Mouse (Mus musculus): ENCODE measurements around the gene Lingo2. TPM values are rescaled to one million over a fixed set of nuclear protein-coding genes. Genes with fewer than 3 reads are reported as not detected.
A peak's percentile ranks its signal among the peaks of the same experiment; 100 is the strongest.

Lingo2 gene
- polyA plus RNA-seq, 1 experiment from 2014 or later = 80.0 TPM

DNA sequence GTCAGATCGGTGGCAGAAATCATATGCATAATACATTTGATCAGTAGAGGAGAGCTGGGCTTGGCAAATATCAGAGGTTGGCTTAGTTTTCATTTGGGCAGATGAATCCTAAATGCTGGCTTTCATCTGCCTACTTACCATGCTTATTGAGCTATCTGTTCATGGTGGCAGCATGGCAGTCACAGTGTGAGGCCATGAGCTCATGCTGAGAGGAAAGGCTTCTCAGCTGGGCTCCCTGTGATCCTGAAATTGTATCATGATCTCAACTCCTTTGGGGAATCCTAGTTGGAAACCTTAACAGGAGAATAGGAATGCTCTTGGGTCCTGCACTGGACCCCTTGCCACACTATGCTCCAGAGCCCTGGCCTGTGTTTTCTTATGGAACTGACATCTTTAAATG is 1105.0 kb downstream of the Lingo2 start:
- 0 out of 2 replicates have a peak, but pooled peaks cover 7% of the 10 kb centered on the region for H3K4me1 ChIP-seq (replicated peaks; ENCODE audit: control insufficient read depth, insufficient read depth, low read length)
- no peak for ATAC-seq (ENCODE audit: low FRiP score)
- H3K36me3 ChIP-seq (replicated peaks; ENCODE audit: control insufficient read depth, insufficient read depth) = no peaks in the 10 kb centered on the region
- no peaks in the 10 kb centered on the region for H3K27me3 ChIP-seq (ENCODE audit: control insufficient read depth, insufficient read depth, low read length)
- H3K27ac ChIP-seq = no peak overlapping the region
- no peak for DNase-seq (ENCODE audit: low spot score)
- no peak overlapping the region for H3K9ac ChIP-seq
- no peak overlapping the region for H3K4me2 ChIP-seq (replicated peaks)
- 88% methylated on average over 1 of the region's 1 CpGs for WGBS
- H3K9me3 ChIP-seq (ENCODE audit: control insufficient read depth, low read length) = no peaks in the 10 kb centered on the region
- H3K4me3 ChIP-seq (replicated peaks; ENCODE audit: low read length) = no peak overlapping the region

DNA sequence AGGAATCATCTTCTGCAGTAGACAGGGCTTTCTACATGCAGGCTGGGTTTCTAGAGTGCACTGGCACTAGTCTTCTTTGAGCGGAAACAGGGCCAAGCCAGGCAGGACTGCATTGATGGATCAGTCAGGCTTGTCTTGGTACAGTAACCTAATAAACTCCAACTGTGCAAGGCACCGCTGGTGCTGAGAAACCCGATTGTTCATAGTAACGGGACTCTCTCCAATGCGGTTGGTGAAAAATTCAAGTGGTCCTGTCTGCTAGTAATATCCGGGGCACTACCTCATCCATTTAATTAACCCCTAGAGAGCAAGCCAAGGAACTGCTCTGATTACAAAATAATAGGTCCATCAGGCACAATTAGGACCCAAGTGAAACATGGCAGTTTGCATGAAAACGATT is 1106.4 kb downstream of the Lingo2 start:
- DNase-seq (ENCODE audit: low spot score) (peak; percentile 64), ATAC-seq (ENCODE audit: low FRiP score) (peak; percentile 92)
- no peaks in the 10 kb centered on the region for H3K27me3 ChIP-seq (ENCODE audit: control insufficient read depth, insufficient read depth, low read length)
- H3K27ac ChIP-seq = peak overlapping the region; percentile 75
- WGBS = 28% methylated on average over 7 of the region's 7 CpGs
- 0 out of 2 replicates have a peak, but pooled peaks cover 7% of the 10 kb centered on the region for H3K4me1 ChIP-seq (replicated peaks; ENCODE audit: control insufficient read depth, insufficient read depth, low read length)
- no peaks in the 10 kb centered on the region for H3K36me3 ChIP-seq (replicated peaks; ENCODE audit: control insufficient read depth, insufficient read depth)
- H3K4me2 ChIP-seq (replicated peaks) = peak overlapping the region; percentile 36
- H3K9ac ChIP-seq = peak overlapping the region; percentile 47; the same call in 1 of the 2 replicates
- no peaks in the 10 kb centered on the region for H3K9me3 ChIP-seq (ENCODE audit: control insufficient read depth, low read length)
- peak overlapping the region; percentile 6; the same call in 1 of the 2 replicates for H3K4me3 ChIP-seq (replicated peaks; ENCODE audit: low read length)

DNA sequence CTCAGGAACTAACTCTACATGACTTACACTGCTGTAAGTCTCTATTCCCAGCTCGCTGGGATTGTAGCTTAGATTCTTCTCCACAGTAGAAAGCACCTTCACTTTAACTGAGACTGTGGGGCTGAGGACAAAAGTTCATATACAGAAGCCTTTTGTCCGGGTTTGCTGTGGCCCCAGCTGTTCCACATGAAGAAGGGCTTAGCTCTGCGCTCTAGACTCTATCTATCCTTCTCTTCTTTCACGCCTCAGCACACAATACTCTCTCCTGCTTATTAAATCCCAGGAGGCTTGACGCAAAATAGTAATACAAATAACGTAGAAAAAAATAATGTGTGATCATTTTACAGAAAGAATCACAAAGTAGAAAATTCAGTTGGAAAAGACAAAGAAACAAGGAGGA is 1107.0 kb downstream of the Lingo2 start:
- Histone ChIP-seq H3K4me3 (replicated peaks; ENCODE audit: low read length) (peak overlapping the region; percentile 6; the same call in 1 of the 2 replicates), H3K9ac (peak overlapping the region; percentile 47; the same call in 1 of the 2 replicates), H3K27ac (peak overlapping the region; percentile 75), H3K9me3 (ENCODE audit: control insufficient read depth, low read length) (no peaks in the 10 kb centered on the region), H3K4me1 (replicated peaks; ENCODE audit: control insufficient read depth, insufficient read depth, low read length) (0 out of 2 replicates have a peak, but pooled peaks cover 7% of the 10 kb centered on the region), H3K27me3 (ENCODE audit: control insufficient read depth, insufficient read depth, low read length) (no peaks in the 10 kb centered on the region), H3K4me2 (replicated peaks) (peak overlapping the region; percentile 36), H3K36me3 (replicated peaks; ENCODE audit: control insufficient read depth, insufficient read depth) (no peaks in the 10 kb centered on the region)
- DNase-seq (ENCODE audit: low spot score) = peak; percentile 40
- 39% methylated on average over 6 of the region's 6 CpGs for WGBS
- no peak for ATAC-seq (ENCODE audit: low FRiP score)

DNA sequence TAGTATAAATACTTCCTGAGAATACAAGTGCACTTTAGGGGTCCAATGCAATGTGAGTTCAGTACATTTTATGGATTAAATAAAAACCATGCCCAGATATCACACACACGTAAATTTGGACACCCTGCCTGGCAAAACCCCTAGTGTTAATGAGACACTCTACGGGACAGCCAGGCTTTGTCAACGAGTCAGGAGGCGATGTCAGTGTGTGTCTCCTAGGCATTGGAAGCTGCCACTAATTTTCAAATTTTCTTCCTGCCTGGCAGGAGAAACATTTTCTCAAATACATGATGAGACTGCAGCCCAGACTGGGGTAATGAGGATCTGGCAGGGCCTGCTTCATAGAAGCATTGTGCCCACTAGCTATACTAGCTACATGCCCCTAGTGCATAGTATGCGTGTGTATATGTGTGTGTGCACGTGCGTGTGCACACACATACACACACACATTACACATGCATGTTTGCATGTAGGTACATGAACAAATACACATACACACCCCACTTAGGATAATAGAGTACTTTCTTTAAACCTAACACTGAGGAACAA is 1128.2 kb downstream of the Lingo2 start:
- Histone ChIP-seq H3K4me3 (replicated peaks; ENCODE audit: low read length) (no peak overlapping the region), H3K9ac (no peak overlapping the region), H3K4me2 (replicated peaks) (no peak overlapping the region), H3K27ac (no peak overlapping the region), H3K36me3 (replicated peaks; ENCODE audit: control insufficient read depth, insufficient read depth) (no peaks in the 10 kb centered on the region), H3K4me1 (replicated peaks; ENCODE audit: control insufficient read depth, insufficient read depth, low read length) (no peaks in the 10 kb centered on the region), H3K9me3 (ENCODE audit: control insufficient read depth, low read length) (no peaks in the 10 kb centered on the region), H3K27me3 (ENCODE audit: control insufficient read depth, insufficient read depth, low read length) (no peaks in the 10 kb centered on the region)
- 80% methylated on average over 7 of the region's 7 CpGs for WGBS
- DNase-seq (ENCODE audit: low spot score) = no peak
- ATAC-seq (ENCODE audit: low FRiP score) = no peak

DNA sequence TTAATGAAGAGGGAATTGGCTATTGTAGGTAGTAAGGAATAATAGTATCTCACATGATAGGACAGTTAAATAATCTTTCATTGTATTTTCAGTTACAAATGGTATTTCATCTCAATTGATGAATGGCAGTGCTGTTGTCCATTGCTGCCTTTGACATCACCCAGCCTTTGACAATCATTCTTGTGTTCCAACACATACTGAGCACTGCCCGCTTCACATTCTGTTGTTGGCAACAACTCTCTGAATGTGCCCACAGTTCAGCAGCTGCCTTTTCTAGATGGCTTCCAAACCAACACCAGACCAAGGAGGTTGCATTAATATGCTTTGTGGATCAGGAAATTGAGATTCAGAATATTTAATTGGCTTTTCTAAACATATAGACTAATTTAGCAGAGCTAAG is 1130.8 kb downstream of the Lingo2 start:
- Histone ChIP-seq H3K27me3 (ENCODE audit: control insufficient read depth, insufficient read depth, low read length) (no peaks in the 10 kb centered on the region), H3K36me3 (replicated peaks; ENCODE audit: control insufficient read depth, insufficient read depth) (no peaks in the 10 kb centered on the region), H3K4me2 (replicated peaks) (no peak overlapping the region), H3K9ac (no peak overlapping the region), H3K9me3 (ENCODE audit: control insufficient read depth, low read length) (no peaks in the 10 kb centered on the region), H3K4me1 (replicated peaks; ENCODE audit: control insufficient read depth, insufficient read depth, low read length) (no peaks in the 10 kb centered on the region), H3K27ac (no peak overlapping the region), H3K4me3 (replicated peaks; ENCODE audit: low read length) (no peak overlapping the region)
- ATAC-seq (ENCODE audit: low FRiP score) (no peak), DNase-seq (ENCODE audit: low spot score) (no peak)
- WGBS = 86% methylated on average over 1 of the region's 1 CpGs

DNA sequence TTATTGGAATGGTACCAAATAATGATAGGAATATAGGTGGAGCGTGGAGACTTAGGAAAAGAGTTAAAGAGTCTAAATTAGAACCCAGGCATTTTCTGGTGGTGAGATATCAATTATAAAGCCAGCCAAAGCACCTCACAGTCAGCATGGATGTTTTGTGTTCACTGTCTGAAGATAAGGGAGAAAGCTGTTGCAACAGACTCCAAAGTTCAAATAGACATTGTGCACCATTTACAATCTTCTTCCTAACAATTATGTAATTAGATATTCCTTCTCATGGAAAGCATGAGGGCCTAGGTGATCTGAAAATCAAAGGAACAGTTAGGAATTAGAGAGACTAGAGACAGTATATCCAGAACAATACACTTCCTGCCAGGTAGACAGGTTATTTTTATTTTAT is 1136.8 kb downstream of the Lingo2 start:
- Histone ChIP-seq H3K9ac (no peak overlapping the region), H3K4me1 (replicated peaks; ENCODE audit: control insufficient read depth, insufficient read depth, low read length) (no peaks in the 10 kb centered on the region), H3K36me3 (replicated peaks; ENCODE audit: control insufficient read depth, insufficient read depth) (no peaks in the 10 kb centered on the region), H3K27me3 (ENCODE audit: control insufficient read depth, insufficient read depth, low read length) (no peaks in the 10 kb centered on the region), H3K4me2 (replicated peaks) (no peak overlapping the region), H3K4me3 (replicated peaks; ENCODE audit: low read length) (no peak overlapping the region), H3K27ac (no peak overlapping the region), H3K9me3 (ENCODE audit: control insufficient read depth, low read length) (no peaks in the 10 kb centered on the region)
- ATAC-seq (ENCODE audit: low FRiP score) = no peak
- 93% methylated on average over 1 of the region's 1 CpGs for whole genome bisulfite sequencing
- DNase-seq (ENCODE audit: low spot score) = no peak

DNA sequence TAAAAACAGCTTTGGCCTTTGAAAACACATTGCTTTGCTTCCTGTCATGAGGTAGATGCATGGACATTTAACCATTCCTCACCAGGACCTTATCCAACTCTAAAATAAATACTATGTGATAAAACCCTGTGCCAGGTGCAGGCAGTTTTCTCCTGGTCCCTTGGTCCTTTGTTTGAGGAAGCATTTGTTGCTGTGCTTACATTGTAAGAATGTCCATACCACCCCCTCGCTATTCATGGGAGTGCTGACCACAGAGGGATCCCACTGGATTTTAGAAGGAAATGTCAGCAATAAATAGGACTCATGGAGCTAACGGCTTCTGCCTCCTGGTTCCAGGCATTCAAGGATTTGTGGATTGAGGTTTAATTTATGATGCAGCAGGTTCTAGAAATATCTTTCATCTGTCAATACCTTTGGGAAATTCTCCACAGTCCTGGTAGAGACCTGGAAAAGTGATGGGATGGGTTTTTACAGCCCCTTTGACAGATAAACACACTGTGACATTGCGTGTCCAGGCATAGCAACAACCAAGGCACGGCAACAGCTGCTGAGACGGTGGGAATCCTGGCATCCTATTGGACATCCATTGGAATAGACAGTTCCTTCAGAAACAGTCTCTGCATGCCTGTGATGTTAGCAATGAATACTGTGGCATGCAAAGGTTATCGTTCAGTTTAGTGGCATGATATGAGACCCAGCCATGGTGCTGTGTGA is 1143.9 kb downstream of the Lingo2 start:
- DNase-seq (ENCODE audit: low spot score) (no peak), ATAC-seq (ENCODE audit: low FRiP score) (no peak)
- Histone ChIP-seq H3K27ac (no peak overlapping the region), H3K4me1 (replicated peaks; ENCODE audit: control insufficient read depth, insufficient read depth, low read length) (no peaks in the 10 kb centered on the region), H3K9me3 (ENCODE audit: control insufficient read depth, low read length) (no peaks in the 10 kb centered on the region), H3K36me3 (replicated peaks; ENCODE audit: control insufficient read depth, insufficient read depth) (no peaks in the 10 kb centered on the region), H3K4me2 (replicated peaks) (no peak overlapping the region), H3K27me3 (ENCODE audit: control insufficient read depth, insufficient read depth, low read length) (no peaks in the 10 kb centered on the region), H3K4me3 (replicated peaks; ENCODE audit: low read length) (no peak overlapping the region), H3K9ac (no peak overlapping the region)
- 56% methylated on average over 6 of the region's 6 CpGs for WGBS

DNA sequence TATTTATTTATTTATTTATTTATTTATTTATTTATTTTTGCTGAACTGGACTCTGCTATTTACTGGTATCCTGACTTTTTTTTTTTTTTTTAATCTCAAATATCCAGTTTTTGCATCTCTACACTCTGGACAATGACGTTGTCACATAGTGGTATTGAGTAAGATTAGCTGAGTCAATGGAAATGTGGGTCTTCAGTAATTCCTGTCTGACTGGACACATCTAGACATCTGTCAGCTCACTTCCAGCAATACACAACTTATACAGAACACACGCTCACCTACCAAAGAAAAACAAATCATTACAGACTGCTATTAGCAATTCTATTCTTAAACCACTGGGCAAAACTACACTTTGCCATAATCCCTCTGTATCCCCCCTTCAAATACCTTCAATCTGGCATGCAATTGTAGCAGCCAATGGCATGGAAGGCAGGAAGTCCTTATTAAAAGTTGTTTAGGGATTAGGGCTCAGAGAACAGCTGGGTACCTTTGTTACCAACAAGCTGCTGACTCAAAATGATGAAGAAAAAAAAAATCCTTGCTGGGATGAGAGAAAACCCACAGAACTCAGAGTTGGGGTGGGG is 1144.6 kb downstream of the Lingo2 start:
- no peak for DNase-seq (ENCODE audit: low spot score)
- no peak overlapping the region for H3K4me2 ChIP-seq (replicated peaks)
- no peaks in the 10 kb centered on the region for H3K4me1 ChIP-seq (replicated peaks; ENCODE audit: control insufficient read depth, insufficient read depth, low read length)
- no peaks in the 10 kb centered on the region for H3K27me3 ChIP-seq (ENCODE audit: control insufficient read depth, insufficient read depth, low read length)
- H3K4me3 ChIP-seq (replicated peaks; ENCODE audit: low read length) = no peak overlapping the region
- H3K9ac ChIP-seq = no peak overlapping the region
- 84% methylated on average over 2 of the region's 2 CpGs for WGBS
- no peaks in the 10 kb centered on the region for H3K36me3 ChIP-seq (replicated peaks; ENCODE audit: control insufficient read depth, insufficient read depth)
- no peak overlapping the region for H3K27ac ChIP-seq
- H3K9me3 ChIP-seq (ENCODE audit: control insufficient read depth, low read length) = no peaks in the 10 kb centered on the region
- no peak for ATAC-seq (ENCODE audit: low FRiP score)

DNA sequence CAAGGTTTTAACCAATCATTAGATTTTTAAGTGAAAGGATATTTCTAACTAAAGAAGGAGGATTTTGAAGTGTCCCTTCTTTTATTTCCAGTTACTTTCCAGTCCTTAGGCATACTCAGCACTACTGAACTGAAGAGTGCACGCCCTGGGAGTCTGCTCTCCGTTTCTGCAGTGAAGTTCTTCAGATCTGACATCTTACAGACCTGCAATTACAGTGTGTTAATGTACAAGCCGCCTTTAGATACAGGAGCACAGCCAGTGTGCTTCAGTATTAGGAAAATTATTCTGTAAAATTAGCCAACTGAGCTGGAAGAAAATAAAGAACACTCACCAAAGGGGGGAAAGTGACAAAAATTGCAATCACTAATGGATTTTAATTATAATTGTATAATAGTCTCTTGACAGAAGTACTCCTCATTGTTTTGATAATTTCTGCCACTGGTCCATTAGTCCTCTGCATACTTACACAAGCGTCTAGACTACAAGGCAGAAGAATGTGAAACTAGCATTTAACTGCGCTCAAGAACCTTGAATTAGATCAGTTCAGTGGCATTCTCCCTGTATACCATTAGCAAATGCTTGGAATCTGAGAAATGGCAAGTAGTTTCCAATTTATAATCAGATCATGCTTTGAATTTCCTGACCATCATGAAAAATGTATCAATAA is 1167.2 kb downstream of the Lingo2 start:
- DNase-seq (ENCODE audit: low spot score) (no peak), ATAC-seq (ENCODE audit: low FRiP score) (no peak)
- Histone ChIP-seq H3K4me1 (replicated peaks; ENCODE audit: control insufficient read depth, insufficient read depth, low read length) (no peaks in the 10 kb centered on the region), H3K4me3 (replicated peaks; ENCODE audit: low read length) (no peak overlapping the region), H3K9ac (no peak overlapping the region), H3K27me3 (ENCODE audit: control insufficient read depth, insufficient read depth, low read length) (no peaks in the 10 kb centered on the region), H3K36me3 (replicated peaks; ENCODE audit: control insufficient read depth, insufficient read depth) (no peaks in the 10 kb centered on the region), H3K27ac (no peak overlapping the region), H3K4me2 (replicated peaks) (no peak overlapping the region), H3K9me3 (ENCODE audit: control insufficient read depth, low read length) (no peaks in the 10 kb centered on the region)
- 78% methylated on average over 5 of the region's 5 CpGs for WGBS
